Mouse (Mus musculus): ENCODE results near the gene Gm5108.
A peak's percentile ranks its signal among the peaks of the same experiment; 100 is the strongest.

Gene Gm5108

GRCm38 (mm10) chr5:67941369-67941768, at the start of gene Gm5108:
Gm5108 (plus strand) TSS chr5:67941669.
- DNase-seq (ENCODE audit: low read depth, low spot score) = no peak

GRCm38 (mm10) chr5:67898921-67899320, 42.5 kb upstream of the Gm5108 start:
- no peak for DNase-seq (ENCODE audit: low read depth, low spot score)

- DNase-seq (ENCODE audit: low read depth, low spot score) = no peak
These were observed 36.9 kb upstream of the Gm5108 start for GRCm38 (mm10) chr5:67904555-67904954.

GRCm38 (mm10) chr5:67930584-67930983, 10.9 kb upstream of the Gm5108 start:
- DNase-seq (ENCODE audit: low read depth, low spot score) = no peak

- DNase-seq (ENCODE audit: low read depth, low spot score) = no peak
These were observed 9.8 kb upstream of the Gm5108 start for GRCm38 (mm10) chr5:67931623-67932022.

- no peak for DNase-seq (ENCODE audit: low read depth, low spot score)
These were observed 1.7 kb downstream of the Gm5108 start for GRCm38 (mm10) chr5:67943199-67943598.

- DNase-seq (ENCODE audit: low read depth, low spot score) = no peak
These were observed 2.8 kb downstream of the Gm5108 start for GRCm38 (mm10) chr5:67944074-67944785.

- no peak for DNase-seq (ENCODE audit: low read depth, low spot score)
These were observed 4.9 kb downstream of the Gm5108 start, which contains the start of gene Gm21905 for GRCm38 (mm10) chr5:67946321-67946720. Gm21905 (minus strand) TSS chr5:67946421.

GRCm38 (mm10) chr5:67947006-67947405, 5.5 kb downstream of the Gm5108 start:
- DNase-seq (ENCODE audit: low read depth, low spot score) = no peak

- no peak for DNase-seq (ENCODE audit: low read depth, low spot score)
These were observed 6.6 kb downstream of the Gm5108 start for GRCm38 (mm10) chr5:67948074-67948473.

- DNase-seq (ENCODE audit: low read depth, low spot score) = no peak
These were observed 12.6 kb downstream of the Gm5108 start for GRCm38 (mm10) chr5:67954097-67954496.

- no peak for DNase-seq (ENCODE audit: low read depth, low spot score)
These were observed 14.0 kb downstream of the Gm5108 start for GRCm38 (mm10) chr5:67955486-67955885.

GRCm38 (mm10) chr5:67961708-67962629, 20.5 kb downstream of the Gm5108 start:
- no peak for DNase-seq (ENCODE audit: low read depth, low spot score)

- DNase-seq (ENCODE audit: low read depth, low spot score) = no peak
These were observed 28.1 kb downstream of the Gm5108 start for GRCm38 (mm10) chr5:67969536-67969935.

- DNase-seq (ENCODE audit: low read depth, low spot score) = no peak
These were observed 40.6 kb downstream of the Gm5108 start for GRCm38 (mm10) chr5:67981946-67982526.

- DNase-seq (ENCODE audit: low read depth, low spot score) = no peak
These were observed 49.0 kb downstream of the Gm5108 start for GRCm38 (mm10) chr5:67990426-67990825.

- no peak for DNase-seq (ENCODE audit: low read depth, low spot score)
These were observed 61.1 kb downstream of the Gm5108 start for GRCm38 (mm10) chr5:68002611-68003010.

GRCm38 (mm10) chr5:68003904-68004303, 62.4 kb downstream of the Gm5108 start:
- DNase-seq (ENCODE audit: low read depth, low spot score) = no peak

GRCm38 (mm10) chr5:68004419-68004818, 63.0 kb downstream of the Gm5108 start:
- DNase-seq (ENCODE audit: low read depth, low spot score) = no peak

- DNase-seq (ENCODE audit: low read depth, low spot score) = no peak
These were observed 65.6 kb downstream of the Gm5108 start for GRCm38 (mm10) chr5:68007074-68007473.

GRCm38 (mm10) chr5:68011569-68011968, 70.1 kb downstream of the Gm5108 start:
- no peak for DNase-seq (ENCODE audit: low read depth, low spot score)

- peak; percentile 47 for DNase-seq (ENCODE audit: low read depth, low spot score)
These were observed 71.1 kb downstream of the Gm5108 start for GRCm38 (mm10) chr5:68012618-68013017.

Measured in retina, adult 2 months (tissue).